Mouse (Mus musculus): ENCODE measurements around the gene Kmt5b. TPM values are rescaled to one million over a fixed set of nuclear protein-coding genes. Genes with fewer than 3 reads are reported as not detected.
A peak's percentile ranks its signal among the peaks of the same experiment; 100 is the strongest.

The Kmt5b gene
- total RNA-seq, 2 experiments from 2014 or later = 20.8 to 22.5 TPM

- DNase-seq = no peak
- intact Hi-C loops (cut with DNase I) = no loop called here
These were observed 73.5 kb downstream of the Kmt5b start for GRCm38 (mm10) chr19:3840685-3841084.

- intact Hi-C loops (cut with DNase I) = no loop called here
- no peak for DNase-seq
These were observed 75.3 kb downstream of the Kmt5b start for GRCm38 (mm10) chr19:3842359-3843148.

GRCm38 (mm10) chr19:3843629-3844028 lies 76.4 kb downstream of the Kmt5b start:
- intact Hi-C loops (cut with DNase I) = no loop called here
- no peak for DNase-seq

- intact Hi-C loops (cut with DNase I) = no loop called here
- no peak for DNase-seq
These were observed 77.6 kb downstream of the Kmt5b start for GRCm38 (mm10) chr19:3844836-3845235.

- intact Hi-C loops (cut with DNase I) = no loop called here
- no peak for DNase-seq
These were observed 78.1 kb downstream of the Kmt5b start for GRCm38 (mm10) chr19:3845339-3845738.

- intact Hi-C loops (cut with DNase I) = no loop called here
- DNase-seq = peak in 1 of 2 experiments; percentile 19
These were observed 78.7 kb downstream of the Kmt5b start for GRCm38 (mm10) chr19:3845803-3846406.

- DNase-seq = no peak
- intact Hi-C loops (cut with DNase I) = no loop called here
These were observed 79.7 kb downstream of the Kmt5b start for GRCm38 (mm10) chr19:3846676-3847604.

- no peak for DNase-seq
- intact Hi-C loops (cut with DNase I) = no loop called here
These were observed 80.5 kb downstream of the Kmt5b start for GRCm38 (mm10) chr19:3847711-3848110.

- intact Hi-C loops (cut with DNase I) = no loop called here
- DNase-seq = no peak
These were observed 81.1 kb downstream of the Kmt5b start for GRCm38 (mm10) chr19:3848207-3848808.

GRCm38 (mm10) chr19:3849251-3849650 lies 82.0 kb downstream of the Kmt5b start:
- intact Hi-C loops (cut with DNase I) = no loop called here
- no peak for DNase-seq

GRCm38 (mm10) chr19:3850076-3850475 lies 82.9 kb downstream of the Kmt5b start:
- no peak for DNase-seq
- intact Hi-C loops (cut with DNase I) = no loop called here

- intact Hi-C loops (cut with DNase I) = no loop called here
- DNase-seq = no peak
These were observed 83.7 kb downstream of the Kmt5b start for GRCm38 (mm10) chr19:3850847-3851469.

GRCm38 (mm10) chr19:3851502-3851962 lies 84.3 kb downstream of the Kmt5b start, which contains the start of gene Chka:
Gene Chka, plus strand, starts transcription at chr19:3851773.
- intact Hi-C loops (cut with DNase I) = no loop called here

GRCm38 (mm10) chr19:3851979-3852681 lies 84.9 kb downstream of the Kmt5b start:
- intact Hi-C loops (cut with DNase I) = no loop called here
- DNase-seq = peak in 1 of 2 experiments; percentile 36

More at GRCm38 (mm10) chr19:3851502-3851962, 84.3 kb downstream of the Kmt5b start, which contains the start of gene Chka:
- DNase-seq = peak; percentile 90 to 93

GRCm38 (mm10) chr19:3853121-3853520 lies 85.9 kb downstream of the Kmt5b start:
- intact Hi-C loops (cut with DNase I) = no loop called here
- DNase-seq = no peak

- no peak for DNase-seq
- intact Hi-C loops (cut with DNase I) = no loop called here
These were observed 86.7 kb downstream of the Kmt5b start for GRCm38 (mm10) chr19:3853891-3854290.

- DNase-seq = no peak
- intact Hi-C loops (cut with DNase I) = no loop called here
These were observed 87.9 kb downstream of the Kmt5b start for GRCm38 (mm10) chr19:3855091-3855490.

- no peak for DNase-seq
- intact Hi-C loops (cut with DNase I) = no loop called here
These were observed 88.4 kb downstream of the Kmt5b start for GRCm38 (mm10) chr19:3855601-3856000.

GRCm38 (mm10) chr19:3857220-3857619 lies 90.0 kb downstream of the Kmt5b start:
- intact Hi-C loops (cut with DNase I) = no loop called here

More at GRCm38 (mm10) chr19:3857220-3857619, 90.0 kb downstream of the Kmt5b start:
- no peak for DNase-seq
